Comparison of ENCODE assay signal across 8 mouse cellular contexts in the genomic region with DNA sequence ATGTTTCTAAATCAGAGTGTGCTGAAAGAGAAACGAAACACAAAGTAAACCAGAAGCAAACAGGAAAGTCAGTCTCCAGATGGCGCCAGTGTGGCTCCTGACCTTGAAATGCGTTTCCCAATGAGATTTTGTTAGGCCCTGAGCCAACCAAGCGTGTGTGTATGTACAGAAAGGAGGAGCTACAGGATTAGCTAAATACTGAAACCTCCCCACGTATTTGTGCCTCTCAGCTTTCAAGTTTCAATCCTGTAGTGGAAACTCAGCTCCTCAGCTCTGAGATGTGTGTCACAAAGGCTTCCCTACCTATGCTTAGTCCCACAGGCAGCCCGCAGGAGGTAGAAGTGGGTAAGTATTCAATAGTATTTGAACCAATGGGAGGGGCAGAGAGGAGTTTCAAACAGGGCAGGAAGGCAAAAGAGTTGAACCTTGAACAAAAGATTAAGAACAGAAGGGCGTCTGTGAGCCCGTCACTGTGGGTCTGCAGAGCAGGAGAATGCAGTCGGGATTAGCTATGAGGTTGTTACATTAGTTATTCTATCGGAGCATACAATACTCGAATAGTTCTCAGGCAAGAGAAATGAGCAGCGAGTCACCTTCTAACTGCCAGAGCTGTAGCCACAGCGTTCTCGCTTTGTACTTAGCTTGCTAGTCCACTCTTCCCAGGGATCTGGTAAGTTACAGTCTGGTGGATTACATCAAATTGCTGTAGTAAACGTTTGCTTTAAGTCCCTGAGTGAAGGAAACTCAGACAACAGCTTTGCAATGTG. TPM values are rescaled to one million over a fixed set of nuclear protein-coding genes. Genes with fewer than 3 reads are reported as not detected.
DNase-seq lines count a peak whose midpoint lies in the region; ATAC-seq and TF ChIP-seq lines count a peak whose summit lies in the region.

Gene Clec2d (plus strand): TSS at position 213 of the 767 bp plus-strand sequence.

- H3K36me3 ChIP-seq in forebrain, embryonic 12.5 days (replicated peaks) = no peaks in the 10 kb centered on the region
- H3K36me3 ChIP-seq in heart, embryonic 16.5 days (ENCODE audit: control insufficient read depth, insufficient read depth) = peaks cover 13% of the 10 kb centered on the region; the same call in 1 of the 2 replicates
- peaks cover 20% of the 10 kb centered on the region for H3K36me3 ChIP-seq in liver, postnatal 0 days (replicated peaks; ENCODE audit: insufficient read depth, low read length)
- no peaks in the 10 kb centered on the region for H3K36me3 ChIP-seq in neural tube, embryonic 13.5 days

- WGBS in forebrain, embryonic 12.5 days = 2% methylated on average over 15 of the region's 15 CpGs
- WGBS in heart, embryonic 16.5 days = 1% methylated on average over 15 of the region's 15 CpGs
- WGBS in liver, postnatal 0 days (ENCODE audit: insufficient replicate concordance) = 1% methylated on average over 15 of the region's 15 CpGs
- 3% methylated on average over 15 of the region's 15 CpGs for WGBS in neural tube, embryonic 13.5 days

- peak; percentile 81 for DNase-seq in ES-CJ7 (ENCODE audit: low read depth, low spot score)
- DNase-seq in c-Kit-positive CD71-positive TER-119-positive erythroid progenitor cells, embryonic 14.5 days (ENCODE audit: low spot score) = peak; percentile 85
- DNase-seq in kidney, postnatal 25 days = peak; percentile 91 to 93
- DNase-seq in liver, postnatal 0 days = peak; percentile 90
- peak; percentile 42 for DNase-seq in telencephalon, adult 2 months (ENCODE audit: low read depth, low spot score)

- peak within 1 kb of the TSS; percentile 40 for H3K4me2 ChIP-seq in forebrain, embryonic 12.5 days
- H3K4me2 ChIP-seq in heart, embryonic 16.5 days (ENCODE audit: low read depth, low read length) = peak within 1 kb of the TSS; percentile 76
- peak within 1 kb of the TSS; percentile 72 for H3K4me2 ChIP-seq in liver, postnatal 0 days (ENCODE audit: low read depth, low read length)
- peak within 1 kb of the TSS; percentile 51 for H3K4me2 ChIP-seq in neural tube, embryonic 13.5 days

- TF ChIP-seq CTCF in liver, postnatal 0 days (IDR thresholded peaks at IDR 0.05; ENCODE audit: low read depth) = peak; percentile 77

- H3K4me3 ChIP-seq in forebrain, embryonic 12.5 days (replicated peaks) = peak within 1 kb of the TSS; percentile 31
- H3K4me3 ChIP-seq in heart, embryonic 16.5 days (ENCODE audit: low read length) = peak within 1 kb of the TSS; percentile 78
- H3K4me3 ChIP-seq in liver, postnatal 0 days (ENCODE audit: low read depth, low read length) = peak within 1 kb of the TSS; percentile 67
- peak within 1 kb of the TSS; percentile 32 for H3K4me3 ChIP-seq in neural tube, embryonic 13.5 days

- no peaks in the 10 kb centered on the region for H3K27me3 ChIP-seq in forebrain, embryonic 12.5 days
- H3K27me3 ChIP-seq in heart, embryonic 16.5 days (ENCODE audit: control insufficient read depth, insufficient read depth, low read length) = no peaks in the 10 kb centered on the region
- no peaks in the 10 kb centered on the region for H3K27me3 ChIP-seq in liver, postnatal 0 days (ENCODE audit: insufficient read depth, low read length)
- no peaks in the 10 kb centered on the region for H3K27me3 ChIP-seq in neural tube, embryonic 13.5 days

- TF ChIP-seq EP300 in liver, postnatal 0 days (IDR thresholded peaks at IDR 0.05; ENCODE audit: low read depth) = peak; percentile 86

- H3K9ac ChIP-seq in forebrain, embryonic 12.5 days = 0 out of 2 replicates have a peak within 1 kb of the TSS, but pooled peaks have one; percentile 18
- peak within 1 kb of the TSS; percentile 81 for H3K9ac ChIP-seq in heart, embryonic 16.5 days (ENCODE audit: low read length)
- H3K9ac ChIP-seq in liver, postnatal 0 days (replicated peaks) = peak within 1 kb of the TSS; percentile 89
- H3K9ac ChIP-seq in neural tube, embryonic 13.5 days = peak within 1 kb of the TSS; percentile 46

- H3K9me3 ChIP-seq in forebrain, embryonic 12.5 days = no peaks in the 10 kb centered on the region
- no peaks in the 10 kb centered on the region for H3K9me3 ChIP-seq in heart, embryonic 16.5 days (replicated peaks; ENCODE audit: control insufficient read depth, low read length)
- no peaks in the 10 kb centered on the region for H3K9me3 ChIP-seq in liver, postnatal 0 days (ENCODE audit: low read length)
- no peaks in the 10 kb centered on the region for H3K9me3 ChIP-seq in neural tube, embryonic 13.5 days

- peak within 1 kb of the TSS; percentile 64 for H3K27ac ChIP-seq in forebrain, embryonic 12.5 days
- H3K27ac ChIP-seq in heart, embryonic 16.5 days (ENCODE audit: low read length) = peak within 1 kb of the TSS; percentile 99
- H3K27ac ChIP-seq in liver, postnatal 0 days (ENCODE audit: low read depth) = peak within 1 kb of the TSS; percentile 99
- H3K27ac ChIP-seq in neural tube, embryonic 13.5 days (replicated peaks) = peak within 1 kb of the TSS; percentile 61

- peaks cover 11% of the 10 kb centered on the region; the same call in 1 of the 2 replicates for H3K4me1 ChIP-seq in forebrain, embryonic 12.5 days
- H3K4me1 ChIP-seq in heart, embryonic 16.5 days (ENCODE audit: control insufficient read depth, insufficient read depth, low read length) = peaks cover 8% of the 10 kb centered on the region; the same call in 1 of the 2 replicates
- peaks cover 14% of the 10 kb centered on the region for H3K4me1 ChIP-seq in liver, postnatal 0 days (ENCODE audit: insufficient read depth)
- peaks cover 3% of the 10 kb centered on the region; the same call in 1 of the 2 replicates for H3K4me1 ChIP-seq in neural tube, embryonic 13.5 days (replicated peaks)

- peak; percentile 84 for ATAC-seq in forebrain, embryonic 12.5 days (ENCODE audit: low FRiP score)
- ATAC-seq in heart, embryonic 16.5 days (replicated peaks; ENCODE audit: extremely low read depth, insufficient read depth, low FRiP score) = peak; percentile 90
- ATAC-seq in liver, postnatal 0 days = peak; percentile 88
- ATAC-seq in neural tube, embryonic 13.5 days (ENCODE audit: low read depth) = peak; percentile 91

RNA-seq across cellular contexts. Expression of gene Clec2d, which starts in this region (rescaled TPM):
- not detected in 2 replicates for polyA plus RNA-seq in forebrain, embryonic 12.5 days (2016; fragmentation: Nextera tagmentation; extraction: Ambion mirVana)
- 0.56 and 0.98 TPM in 2 replicates for polyA plus RNA-seq in heart, embryonic 16.5 days (2015; fragmentation: Nextera tagmentation; extraction: Ambion mirVana)
- 2.3 and 3.0 TPM in 2 replicates for polyA plus RNA-seq in liver, postnatal 0 days (2015; fragmentation: Nextera tagmentation; extraction: Ambion mirVana)
- not detected in 2 replicates for polyA plus RNA-seq in neural tube, embryonic 13.5 days (2015; fragmentation: Nextera tagmentation; extraction: Ambion mirVana)

Comparison
In these comparisons a context has a peak if more than half of its experiments do, and no peak if none do; other contexts are left out.
1. Peak in every context shown above with its lines: DNase-seq, ATAC-seq, H3K4me3 ChIP-seq and H3K27ac ChIP-seq.
2. Peak in ATAC-seq, H3K4me3 ChIP-seq, H3K27ac ChIP-seq, H3K9ac ChIP-seq and H3K4me2 ChIP-seq in forebrain, embryonic 12.5 days; RNA of the gene not detected or under 1 TPM.
3. Peak in ATAC-seq, H3K4me3 ChIP-seq, H3K27ac ChIP-seq, H3K9ac ChIP-seq and H3K4me2 ChIP-seq in heart, embryonic 16.5 days; RNA of the gene not detected or under 1 TPM.
4. Peak in ATAC-seq, H3K4me3 ChIP-seq, H3K27ac ChIP-seq, H3K9ac ChIP-seq and H3K4me2 ChIP-seq in neural tube, embryonic 13.5 days; RNA of the gene not detected or under 1 TPM.
5. DNase-seq: peak in every context shown above with its lines; median percentile 92 in kidney, postnatal 25 days; 90 in liver, postnatal 0 days; 85 in c-Kit-positive CD71-positive TER-119-positive erythroid progenitor cells, embryonic 14.5 days; 81 in ES-CJ7; 42 in telencephalon, adult 2 months.
6. H3K9ac ChIP-seq: peak in every context shown above with its lines; median percentile 89 in liver, postnatal 0 days; 81 in heart, embryonic 16.5 days; 46 in neural tube, embryonic 13.5 days; 18 in forebrain, embryonic 12.5 days.